Comparison of ENCODE assay signal across 24 mouse cellular contexts in the genomic region with DNA sequence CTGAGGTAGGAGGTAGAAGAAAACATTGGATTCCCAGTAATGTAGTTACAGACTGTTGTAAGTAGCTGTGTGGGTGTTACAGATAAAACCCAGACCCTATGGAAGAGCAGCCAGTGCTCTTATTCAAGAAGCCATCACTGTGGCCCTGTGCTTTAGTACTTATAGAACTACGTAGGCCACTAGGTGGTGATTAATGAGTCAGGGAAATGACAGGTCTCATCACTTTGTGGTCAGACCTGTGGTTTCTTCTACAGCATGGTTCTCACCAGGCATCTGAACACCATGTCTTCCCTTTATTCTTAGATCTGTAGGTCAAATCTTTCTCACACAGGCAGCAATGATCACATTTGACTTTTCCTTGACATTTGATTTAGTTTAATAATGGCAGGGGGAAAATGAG.
A peak's percentile ranks its signal among the peaks of the same experiment; 100 is the strongest.
DNase-seq lines count a peak whose midpoint lies in the region; ATAC-seq and TF ChIP-seq lines count a peak whose summit lies in the region.
"Had no signal": no experiment of that assay in that cellular context is flagged by ENCODE, and none has a peak within 500 bp of the region (broad histone marks: within the 10 kb centered on the region; RNA-seq: fewer than 3 reads in every experiment).

No protein-coding gene starts in this region.

- peak; percentile 86 for ATAC-seq in inflammation-experienced regulatory T-cells, adult 6 months
- ATAC-seq: forebrain, embryonic 13.5 days; forebrain, embryonic 16.5 days; hindbrain, postnatal 0 days; Patski had no signal

- DNase-seq in CD4-positive helper T cell, adult 2 months (ENCODE audit: low read depth, low spot score) = peak; percentile 21
- peak; percentile 48 for DNase-seq in MEL (ENCODE audit: low read depth, low spot score)
- DNase-seq in c-Kit-positive CD71-negative TER-119-negative erythroid progenitor cells, embryonic 14.5 days (ENCODE audit: low read depth) = peak; percentile 19
- DNase-seq in gastrocnemius, adult 8-10 months (ENCODE audit: low spot score in 2 of 2) = no peak
- no peak for DNase-seq in urinary bladder, adult 2 months (ENCODE audit: low spot score)
- DNase-seq in embryo, embryonic 10.5 days (ENCODE audit: low spot score) = no peak
- DNase-seq in cerebellum, postnatal 10 days = no peak
- DNase-seq: adrenal gland, adult 2 months; adrenal gland, postnatal 14 days; cerebellum, adult 11-12 months; cerebellum, adult 8-10 months; cerebellum, postnatal 25 days; gastrocnemius, postnatal 14 days; heart, adult 11 months; heart, postnatal 36 days; kidney, adult 18-20 months; kidney, adult 9 months had no signal

- no peak overlapping the region for H3K9ac ChIP-seq in MEL (ENCODE audit: control insufficient read depth, low read depth, low read length, poor library complexity, severe bottlenecking)
- H3K9ac ChIP-seq: forebrain, embryonic 13.5 days; hindbrain, embryonic 14.5 days had no signal

- H3K4me3 ChIP-seq in MEL (ENCODE audit: control insufficient read depth in 1 of 2, insufficient read depth in 1 of 2, low read depth in 2 of 2, low read length in 2 of 2) = no peak overlapping the region
- H3K4me3 ChIP-seq: forebrain, embryonic 10.5 days; forebrain, embryonic 13.5 days had no signal

- no peaks in the 10 kb centered on the region for H3K9me3 ChIP-seq in MEL (replicated peaks; ENCODE audit: insufficient read depth, low read length)
- H3K9me3 ChIP-seq: forebrain, embryonic 10.5 days; forebrain, embryonic 13.5 days had no signal

- no peaks in the 10 kb centered on the region for H3K27me3 ChIP-seq in MEL (ENCODE audit: control insufficient read depth in 1 of 2, insufficient read depth in 2 of 2, low read length in 2 of 2)
- H3K27me3 ChIP-seq: forebrain, embryonic 13.5 days; Patski had no signal

- no peaks in the 10 kb centered on the region; a peak in 1 of 4 replicates for H3K4me1 ChIP-seq in MEL (ENCODE audit: control insufficient read depth in 1 of 2, insufficient read depth in 2 of 2, low read length in 2 of 2)
- H3K4me1 ChIP-seq: forebrain, embryonic 10.5 days; forebrain, embryonic 13.5 days had no signal

- no peak for TF ChIP-seq POLR2A in MEL (IDR thresholded peaks at IDR 0.05; ENCODE audit: control insufficient read depth in 1 of 2, insufficient read depth in 1 of 2, low read depth in 1 of 2, low read length in 2 of 2, poor library complexity in 1 of 2)

- no peak overlapping the region for H3K27ac ChIP-seq in MEL (ENCODE audit: control insufficient read depth, low read depth, low read length)
- H3K27ac ChIP-seq: forebrain, embryonic 10.5 days; forebrain, embryonic 13.5 days; hindbrain, embryonic 14.5 days; hindbrain, postnatal 0 days had no signal

- H3K79me2 ChIP-seq in MEL (ENCODE audit: control insufficient read depth, insufficient read depth, low read length, poor library complexity) = no peaks in the 10 kb centered on the region

- no peaks in the 10 kb centered on the region for H3K36me3 ChIP-seq in MEL (ENCODE audit: control insufficient read depth in 1 of 2, insufficient read depth in 2 of 2, low read length in 2 of 2)
- H3K36me3 ChIP-seq: forebrain, embryonic 10.5 days had no signal

- TF ChIP-seq RAD21 in MEL (IDR thresholded peaks at IDR 0.05; ENCODE audit: low read depth, low read length) = no peak

- TF ChIP-seq CTCF in MEL (IDR thresholded peaks at IDR 0.05 in 2 of 3, conservative IDR thresholded peaks at IDR 0.05 in 1 of 3; ENCODE audit: control insufficient read depth in 1 of 3, insufficient read depth in 1 of 3, low read depth in 2 of 3, low read length in 3 of 3, poor library complexity in 1 of 3, severe bottlenecking in 1 of 3) = no peak

- 0 out of 4 replicates have a peak, but pooled peaks of 1 of the 2 experiments have one; percentile 12 for TF ChIP-seq EP300 in MEL (IDR thresholded peaks at IDR 0.05; ENCODE audit: low read depth in 1 of 2, low read length in 2 of 2)

TF ChIP-seq in MEL, 35 proteins besides CTCF, POLR2A, EP300 and RAD21:
- TF ChIP-seq ETS1 (IDR thresholded peaks at IDR 0.05; ENCODE audit: low read depth, low read length) (0 out of 2 replicates have a peak, but pooled peaks have one; percentile 16), BHLHE40 (IDR thresholded peaks at IDR 0.05; ENCODE audit: borderline replicate concordance, low read depth, low read length) (no peak), POLR2AphosphoS2 (IDR thresholded peaks at IDR 0.05; ENCODE audit: low read length) (no peak), SMC3 (IDR thresholded peaks at IDR 0.05; ENCODE audit: low read depth, low read length) (0 out of 2 replicates have a peak, but pooled peaks have one; percentile 5), MAX (IDR thresholded peaks at IDR 0.05; ENCODE audit: low read length) (no peak), ELF1 (IDR thresholded peaks at IDR 0.05; ENCODE audit: low read depth, low read length) (no peak)

Comparison
In these comparisons a context has a peak if more than half of its experiments do, and no peak if none do; other contexts are left out.
1. DNase-seq: peak in CD4-positive helper T cell, adult 2 months (single experiment), MEL (single experiment) and c-Kit-positive CD71-negative TER-119-negative erythroid progenitor cells, embryonic 14.5 days (single experiment); none in gastrocnemius, adult 8-10 months (0 of 2), urinary bladder, adult 2 months (single experiment), embryo, embryonic 10.5 days (single experiment) and cerebellum, postnatal 10 days (0 of 2).